In genomic region chr11:20137872-20138271, GRCm38 (mm10) we compare ENCODE assay signal across 23 mouse cellular contexts. TPM values are rescaled to one million over a fixed set of nuclear protein-coding genes. Genes with fewer than 3 reads are reported as not detected.
DNase-seq lines count a peak whose midpoint lies in the region; ATAC-seq and TF ChIP-seq lines count a peak whose summit lies in the region.
"Had no signal": no experiment of that assay in that cellular context is flagged by ENCODE, and none has a peak within 500 bp of the region (broad histone marks: within the 10 kb centered on the region; RNA-seq: fewer than 3 reads in every experiment).

No protein-coding gene starts in this region.

- WGBS in stomach, postnatal 0 days = 67% methylated on average over 2 of the region's 2 CpGs

- H3K9me3 ChIP-seq in E14TG2a.4 (ENCODE audit: low read length) (peaks cover 4% of the 10 kb centered on the region; the same call in 1 of the 2 replicates), ES-Bruce4 (replicated peaks; ENCODE audit: control insufficient read depth, insufficient read depth, low read length, poor library complexity, severe bottlenecking) (peaks cover 14% of the 10 kb centered on the region), ES-E14 (ENCODE audit: control insufficient read depth, insufficient read depth, low read depth, low read length) (no peaks in the 10 kb centered on the region)
- H3K9me3 ChIP-seq in stomach, postnatal 0 days (ENCODE audit: control insufficient read depth, low read length) = no peaks in the 10 kb centered on the region
- H3K9me3 ChIP-seq: embryonic facial prominence, embryonic 10.5 days; embryonic facial prominence, embryonic 12.5 days; forebrain, embryonic 10.5 days; forebrain, embryonic 12.5 days had no signal

- no peak for TF ChIP-seq EP300 in ES-Bruce4 (IDR thresholded peaks at IDR 0.05; ENCODE audit: insufficient read depth, low read depth, low read length)
- TF ChIP-seq EP300 in stomach, postnatal 0 days (optimal IDR thresholded peaks at IDR 0.05) = no peak

- no peak for ATAC-seq in stomach, postnatal 0 days (ENCODE audit: low FRiP score, low TSS enrichment)
- no peak for ATAC-seq in erythroid progenitor cell, adult 5-6 weeks (replicated peaks; ENCODE audit: low FRiP score, poor library complexity, severe bottlenecking)
- ATAC-seq: activated CD4-positive, CD25-positive, alpha-beta regulatory T cell, adult 4 months; forebrain, embryonic 14.5 days; forebrain, embryonic 16.5 days had no signal

- H3K4me1 ChIP-seq in E14TG2a.4 (replicated peaks; ENCODE audit: low read depth, low read length) (peaks cover 84% of the 10 kb centered on the region), ES-Bruce4 (ENCODE audit: control insufficient read depth, insufficient read depth, low read length) (no peaks in the 10 kb centered on the region), ES-E14 (ENCODE audit: control insufficient read depth in 2 of 2, insufficient read depth in 2 of 2, low read length in 2 of 2, poor library complexity in 1 of 2) (peaks cover 10 to 12% of the 10 kb centered on the region in 2 experiments)
- no peaks in the 10 kb centered on the region for H3K4me1 ChIP-seq in stomach, postnatal 0 days (replicated peaks; ENCODE audit: control insufficient read depth, insufficient read depth)
- H3K4me1 ChIP-seq: embryonic facial prominence, embryonic 10.5 days; embryonic facial prominence, embryonic 12.5 days; forebrain, embryonic 10.5 days; forebrain, embryonic 12.5 days had no signal

- TF ChIP-seq POLR2A in ES-Bruce4 (IDR thresholded peaks at IDR 0.05; ENCODE audit: insufficient read depth, low read length) = no peak

- in situ Hi-C loops in ES-E14 (cut with MboI; ENCODE audit: low sequenced_read_pairs in 2 of 2, unreplicated experiment in 2 of 2) = no loop called here

- H3K9ac ChIP-seq in ES-Bruce4 (ENCODE audit: low read depth, poor library complexity, severe bottlenecking) (peak overlapping the region; percentile 24), ES-E14 (ENCODE audit: insufficient read depth, low read depth, low read length, poor library complexity, severe bottlenecking) (peak overlapping the region; percentile 77)
- no peak overlapping the region for H3K9ac ChIP-seq in stomach, postnatal 0 days (ENCODE audit: low read length)
- H3K9ac ChIP-seq: embryonic facial prominence, embryonic 12.5 days; forebrain, embryonic 12.5 days had no signal

- H3K27me3 ChIP-seq in E14TG2a.4 (ENCODE audit: insufficient read depth, low read length) (no peaks in the 10 kb centered on the region), ES-Bruce4 (ENCODE audit: control insufficient read depth, insufficient read depth, low read length, poor library complexity, severe bottlenecking) (no peaks in the 10 kb centered on the region)
- no peaks in the 10 kb centered on the region for H3K27me3 ChIP-seq in stomach, postnatal 0 days (ENCODE audit: control insufficient read depth, insufficient read depth, low read length)
- H3K27me3 ChIP-seq: embryonic facial prominence, embryonic 12.5 days; forebrain, embryonic 12.5 days had no signal

- TF ChIP-seq CTCF in E14TG2a.4 (conservative IDR thresholded peaks at IDR 0.05; ENCODE audit: low read length) = no peak
- TF ChIP-seq CTCF in ES-Bruce4 (IDR thresholded peaks at IDR 0.05; ENCODE audit: low read depth, low read length) = no peak
- TF ChIP-seq CTCF in stomach, postnatal 0 days (IDR thresholded peaks at IDR 0.05; ENCODE audit: low read depth) = no peak
- no peak for TF ChIP-seq CTCF in layer of hippocampus, adult 2 months (conservative IDR thresholded peaks at IDR 0.05)

- H3K27ac ChIP-seq in ES-Bruce4 (ENCODE audit: insufficient read depth, low read length) = peak overlapping the region; percentile 99
- H3K27ac ChIP-seq in ES-E14 (ENCODE audit: insufficient read depth, low read depth, low read length, poor library complexity, severe bottlenecking) = peak overlapping the region; percentile 96
- no peak overlapping the region for H3K27ac ChIP-seq in stomach, postnatal 0 days (replicated peaks)
- no peak overlapping the region for H3K27ac ChIP-seq in layer of hippocampus, adult 2 months
- H3K27ac ChIP-seq: embryonic facial prominence, embryonic 10.5 days; embryonic facial prominence, embryonic 12.5 days; forebrain, embryonic 10.5 days; forebrain, embryonic 12.5 days had no signal

- no peak overlapping the region for H3K4me2 ChIP-seq in stomach, postnatal 0 days (replicated peaks; ENCODE audit: low read depth)
- H3K4me2 ChIP-seq: embryonic facial prominence, embryonic 12.5 days; forebrain, embryonic 12.5 days had no signal

- no peak for DNase-seq in ES-E14 (ENCODE audit: low read depth, low spot score)
- DNase-seq in WW6 (ENCODE audit: low read depth, low spot score) = peak; percentile 58
- no peak for DNase-seq in stomach, postnatal 0 days (ENCODE audit: low spot score)
- no peak for DNase-seq in layer of hippocampus, adult 2 months (ENCODE audit: low spot score in 2 of 2)
- DNase-seq in right cerebral cortex, postnatal 36 days (ENCODE audit: low spot score in 2 of 2) = no peak
- DNase-seq: adrenal gland, adult 8-10 months; adrenal gland, postnatal 14 days; adrenal gland, postnatal 36 days; cerebellum, adult 11-12 months; cerebellum, adult 2 months; cerebellum, adult 9-10 months; cerebellum, postnatal 10 days; cerebellum, postnatal 25 days had no signal

- H3K4me3 ChIP-seq in E14TG2a.4 (replicated peaks; ENCODE audit: low read length) = peak overlapping the region; percentile 78
- peak overlapping the region; percentile 56 for H3K4me3 ChIP-seq in ES-Bruce4 (ENCODE audit: low read depth, low read length)
- H3K4me3 ChIP-seq in ES-E14 (ENCODE audit: insufficient read depth in 1 of 2, low read depth in 1 of 2, low read length in 2 of 2, poor library complexity in 1 of 2, severe bottlenecking in 1 of 2) = peak overlapping the region; percentile 47 to 52
- no peak overlapping the region for H3K4me3 ChIP-seq in stomach, postnatal 0 days (ENCODE audit: low read depth, low read length)
- H3K4me3 ChIP-seq in layer of hippocampus, adult 2 months = no peak overlapping the region
- H3K4me3 ChIP-seq: embryonic facial prominence, embryonic 10.5 days; embryonic facial prominence, embryonic 12.5 days; forebrain, embryonic 10.5 days; forebrain, embryonic 12.5 days had no signal

- H3K36me3 ChIP-seq in E14TG2a.4 (ENCODE audit: insufficient read depth, low read length) (peaks cover 11% of the 10 kb centered on the region; the same call in 1 of the 2 replicates), ES-Bruce4 (ENCODE audit: control insufficient read depth, insufficient read depth, low read length, poor library complexity, severe bottlenecking) (no peaks in the 10 kb centered on the region), ES-E14 (ENCODE audit: control insufficient read depth, insufficient read depth, low read length, poor library complexity, severe bottlenecking) (no peaks in the 10 kb centered on the region)
- no peaks in the 10 kb centered on the region for H3K36me3 ChIP-seq in stomach, postnatal 0 days (ENCODE audit: control insufficient read depth, insufficient read depth, low read length)
- H3K36me3 ChIP-seq: embryonic facial prominence, embryonic 10.5 days; embryonic facial prominence, embryonic 12.5 days; forebrain, embryonic 10.5 days; forebrain, embryonic 12.5 days had no signal

TF ChIP-seq in ES-E14, 5 proteins besides CTCF, POLR2A, EP300 and RAD21:
- TF ChIP-seq ZC3H11A (IDR thresholded peaks at IDR 0.05; ENCODE audit: borderline replicate concordance, low read depth, low read length) (no peak), CHD2 (IDR thresholded peaks at IDR 0.05; ENCODE audit: low read depth, low read length) (no peak), MAFK (IDR thresholded peaks at IDR 0.05; ENCODE audit: insufficient read depth, low read depth, low read length) (no peak), HCFC1 (IDR thresholded peaks at IDR 0.05; ENCODE audit: borderline replicate concordance, insufficient read depth, low read length) (no peak), ZNF384 (IDR thresholded peaks at IDR 0.05; ENCODE audit: low read depth, low read length) (no peak)

RNA-seq across cellular contexts. Expression of gene Actr2, which starts 25.2 kb away (rescaled TPM):
- 315 and 353 TPM in 2 replicates for polyA plus RNA-seq in ES-Bruce4 (2011; ENCODE audit: insufficient read depth, insufficient read length, low read depth, missing spikeins)
- total RNA-seq in ES-E14 (2012; rRNA removed) = 70.3 and 107 TPM in 2 replicates
- 87.1 and 94.7 TPM in 2 replicates for polyA plus RNA-seq in stomach, postnatal 0 days (2015; fragmentation: Nextera tagmentation; extraction: Ambion mirVana)
- total RNA-seq in erythroid progenitor cell, adult 5-6 weeks (2015; ENCODE audit: low replicate concordance) = 81.1 and 109 TPM in 2 replicates
- 74.9 and 102 TPM in 2 replicates for total RNA-seq in erythroid progenitor cell, adult 5-6 weeks (2017; ENCODE audit: low replicate concordance)
- 100 to 1,000 TPM; 330 to 344 TPM for total RNA-seq in layer of hippocampus, adult 2 months (2021)

Comparison
In these comparisons a context has a peak if more than half of its experiments do, and no peak if none do; other contexts are left out.
1. H3K4me3 ChIP-seq: peak in E14TG2a.4 (single experiment), ES-Bruce4 (single experiment) and ES-E14 (2 of 2); none in stomach, postnatal 0 days (single experiment) and layer of hippocampus, adult 2 months (single experiment).
2. H3K27ac ChIP-seq: peak in ES-Bruce4 (single experiment) and ES-E14 (single experiment); none in stomach, postnatal 0 days (single experiment) and layer of hippocampus, adult 2 months (single experiment).